8 mouse cellular contexts compared by ENCODE assay signal in genomic region chr3:84937360-84938355, GRCm38 (mm10).
DNase-seq lines count a peak whose midpoint lies in the region; ATAC-seq and TF ChIP-seq lines count a peak whose summit lies in the region.

No protein-coding gene starts in this region.

- no peaks in the 10 kb centered on the region for H3K9me3 ChIP-seq in forebrain, postnatal 0 days (ENCODE audit: low read length)
- no peaks in the 10 kb centered on the region for H3K9me3 ChIP-seq in liver, embryonic 11.5 days (ENCODE audit: control insufficient read depth, low read length)

- H3K9ac ChIP-seq in forebrain, postnatal 0 days: no peak overlapping the region
- H3K9ac ChIP-seq in liver, embryonic 11.5 days (ENCODE audit: low read depth, low read length): no peak overlapping the region

- no peaks in the 10 kb centered on the region for H3K27me3 ChIP-seq in forebrain, postnatal 0 days (ENCODE audit: insufficient read depth, low read length)
- no peaks in the 10 kb centered on the region for H3K27me3 ChIP-seq in liver, embryonic 11.5 days (replicated peaks; ENCODE audit: control insufficient read depth, insufficient read depth, low read length)

- 18% methylated on average over 12 of the region's 12 CpGs for WGBS in forebrain, postnatal 0 days
- 72% methylated on average over 12 of the region's 12 CpGs for WGBS in liver, embryonic 11.5 days

- peak; percentile 39 for DNase-seq in right cerebral cortex, adult 18-20 months
- DNase-seq in right cerebral cortex, postnatal 14 days: no peak
- peak; percentile 66 for DNase-seq in forebrain, postnatal 0 days
- DNase-seq in liver, embryonic 11.5 days (ENCODE audit: low spot score): no peak
- DNase-seq in right cerebral cortex, postnatal 36 days (ENCODE audit: low spot score in 2 of 2): peak; percentile 31 to 37
- no peak for DNase-seq in urinary bladder, adult 18-20 months (ENCODE audit: low spot score in 2 of 2)
- DNase-seq in T-cell, adult 2 months (ENCODE audit: low spot score): no peak

- TF ChIP-seq CTCF in forebrain, postnatal 0 days (IDR thresholded peaks at IDR 0.05; ENCODE audit: low read depth): no peak

- 0 out of 2 replicates have a peak overlapping the region, but pooled peaks have one; percentile 10 for H3K27ac ChIP-seq in forebrain, postnatal 0 days (ENCODE audit: low read depth, low read length)
- no peak overlapping the region for H3K27ac ChIP-seq in liver, embryonic 11.5 days (ENCODE audit: low read depth, low read length)

- no peak overlapping the region for H3K4me3 ChIP-seq in forebrain, postnatal 0 days (ENCODE audit: low read depth, low read length)
- no peak overlapping the region for H3K4me3 ChIP-seq in liver, embryonic 11.5 days (ENCODE audit: low read depth, low read length)

- H3K36me3 ChIP-seq in forebrain, postnatal 0 days (ENCODE audit: insufficient read depth): no peaks in the 10 kb centered on the region
- H3K36me3 ChIP-seq in liver, embryonic 11.5 days (ENCODE audit: control insufficient read depth, insufficient read depth, low read length): no peaks in the 10 kb centered on the region

- peak; percentile 95 for ATAC-seq in forebrain, postnatal 0 days
- peak; percentile 65 for ATAC-seq in liver, embryonic 11.5 days (replicated peaks; ENCODE audit: low FRiP score)
- ATAC-seq in granulocyte monocyte progenitor cell, adult 5-6 weeks (replicated peaks; ENCODE audit: poor library complexity, severe bottlenecking): no peak

- H3K4me2 ChIP-seq in forebrain, postnatal 0 days (ENCODE audit: low read depth): no peak overlapping the region
- H3K4me2 ChIP-seq in liver, embryonic 11.5 days: no peak overlapping the region

- 0 out of 2 replicates have a peak, but pooled peaks cover 4% of the 10 kb centered on the region for H3K4me1 ChIP-seq in forebrain, postnatal 0 days (ENCODE audit: insufficient read depth)
- H3K4me1 ChIP-seq in liver, embryonic 11.5 days (replicated peaks; ENCODE audit: control insufficient read depth, insufficient read depth, low read length): peaks cover 5% of the 10 kb centered on the region

Comparison
In these comparisons a context has a peak if more than half of its experiments do, and no peak if none do; other contexts are left out.
1. DNase-seq: peak in right cerebral cortex, adult 18-20 months (single experiment), forebrain, postnatal 0 days (single experiment) and right cerebral cortex, postnatal 36 days (2 of 2); none in right cerebral cortex, postnatal 14 days (single experiment), liver, embryonic 11.5 days (single experiment), urinary bladder, adult 18-20 months (0 of 2) and T-cell, adult 2 months (single experiment).